Mouse (Mus musculus) testis, adult 2 months (tissue): ENCODE data around the gene Ces1c.

ENCODE experiments used
- CTCF ChIP-seq: fragments of 200-500 bp; IDR thresholded peaks from 2 replicates; pipeline ENCODE4 v1.5.1; 2012; ENCODE audit warnings: low read depth, mild to moderate bottlenecking, inconsistent platforms, low read length, moderate library complexity; ENCODE audit not compliant: control insufficient read depth, insufficient read depth, insufficient replicate concordance
- POLR2A ChIP-seq: fragments of 200-500 bp; IDR thresholded peaks from 2 replicates; pipeline ENCODE4 v1.6.1; 2012; ENCODE audit warnings: low read depth, mild to moderate bottlenecking, inconsistent platforms, low read length, moderate library complexity; ENCODE audit not compliant: control insufficient read depth

- TF ChIP-seq POLR2A (no peak), CTCF (no peak)
Measured at GRCm38 (mm10) chr8:93075251-93075650, 55.8 kb downstream of the Ces1c start.
